Mouse (Mus musculus) kidney, embryonic 16.5 days (tissue): ENCODE results near the gene Tnk1. TPM values are rescaled to one million over a fixed set of nuclear protein-coding genes. Genes with fewer than 3 reads are reported as not detected.

Source experiments
- ATAC-seq: fragments of 200-750 bp; cut with Nextera tagmentation; 2 replicates; pipeline ENCODE4 v1.8.0; 2017; ENCODE audit warnings: moderate TSS enrichment; ENCODE audit not compliant: low FRiP score, low TSS enrichment
- H3K27ac ChIP-seq: fragments of 300-500 bp; sonication (generic); 2 replicates; pipeline ENCODE4 v1.5.1; 2014; ENCODE audit warnings: low read length
- H3K27me3 ChIP-seq: fragments of 300-500 bp; sonication (generic); 2 replicates; pipeline ENCODE4 v1.6.1; 2014; ENCODE audit warnings: low read length, control low read depth, mixed read lengths; ENCODE audit not compliant: insufficient read depth
- H3K36me3 ChIP-seq: fragments of 300-500 bp; sonication (generic); 2 replicates; pipeline ENCODE4 v1.6.1; 2014; ENCODE audit warnings: low read length, control low read depth, mixed read lengths; ENCODE audit not compliant: insufficient read depth
- H3K4me1 ChIP-seq: fragments of 300-500 bp; sonication (generic); 2 replicates; pipeline ENCODE4 v1.6.1; 2014; ENCODE audit warnings: low read length, control low read depth, mixed read lengths; ENCODE audit not compliant: insufficient read depth
- H3K4me2 ChIP-seq: fragments of 300-500 bp; sonication (generic); replicated peaks from 2 replicates; pipeline ENCODE4 v1.6.1; 2014; ENCODE audit warnings: low read depth, low read length
- H3K4me3 ChIP-seq: fragments of 300-500 bp; sonication (generic); 2 replicates; pipeline ENCODE4 v1.5.1; 2014; ENCODE audit warnings: mild to moderate bottlenecking, low read length
- H3K9ac ChIP-seq: fragments of 300-500 bp; sonication (generic); replicated peaks from 2 replicates; pipeline ENCODE4 v1.6.1; 2014; ENCODE audit warnings: low read length
- H3K9me3 ChIP-seq: fragments of 300-500 bp; sonication (generic); 2 replicates; pipeline ENCODE4 v1.6.1; 2016; ENCODE audit warnings: low read length, control low read depth
- WGBS: fragments of 180-500 bp; shearing (Covaris S2); extraction: QIAGEN DNeasy Blood & Tissue Kit; methylation state at CpG from one replicate; pipeline ENCODE4 v1.1.7; 2014; 5-methylcytosine and 5-hydroxymethylcytosine counted together
- polyA plus RNA-seq: library from polyadenylated mRNA; unstranded; fragments of >200 nt; fragmentation: Nextera tagmentation; extraction: Ambion mirVana; gene quantifications from 2 replicates; pipeline ENCODE4 v1.2.1, GENCODE M21; 2015

Gene Tnk1
- polyA plus RNA-seq, 1 experiment from 2014 or later, result 7.0 TPM

GRCm38 (mm10) chr11:69891482-69891881, 33.0 kb upstream of the Tnk1 start:
- no peak overlapping the region for H3K4me2 ChIP-seq
- H3K9me3 ChIP-seq, result no peaks in the 10 kb centered on the region
- no peak for ATAC-seq
- no peaks in the 10 kb centered on the region for H3K27me3 ChIP-seq
- H3K36me3 ChIP-seq, result no peaks in the 10 kb centered on the region
- H3K9ac ChIP-seq, result no peak overlapping the region
- H3K27ac ChIP-seq, result no peak overlapping the region
- H3K4me1 ChIP-seq, result 0 out of 2 replicates have a peak, but pooled peaks cover 5% of the 10 kb centered on the region
- WGBS, result 64% methylated on average over 4 of the region's 4 CpGs
- no peak overlapping the region for H3K4me3 ChIP-seq

- Histone ChIP-seq H3K9me3 (no peaks in the 10 kb centered on the region), H3K27ac (no peak overlapping the region), H3K27me3 (no peaks in the 10 kb centered on the region), H3K4me1 (peaks cover 9% of the 10 kb centered on the region), H3K36me3 (no peaks in the 10 kb centered on the region), H3K4me2 (no peak overlapping the region), H3K4me3 (no peak overlapping the region), H3K9ac (no peak overlapping the region)
- ATAC-seq, result 0 out of 2 replicates have a peak, but pooled peaks have one; percentile 46
- 69% methylated on average over 8 of the region's 8 CpGs for WGBS
These were observed 28.5 kb upstream of the Tnk1 start for GRCm38 (mm10) chr11:69886907-69887635.

GRCm38 (mm10) chr11:69884663-69885062, 26.1 kb upstream of the Tnk1 start:
- H3K9me3 ChIP-seq, result no peaks in the 10 kb centered on the region
- H3K4me2 ChIP-seq, result 0 out of 2 replicates have a peak overlapping the region, but pooled peaks have one; percentile 5
- peak overlapping the region; percentile 14; the same call in 1 of the 2 replicates for H3K27ac ChIP-seq
- ATAC-seq, result no peak
- H3K27me3 ChIP-seq, result no peaks in the 10 kb centered on the region
- peaks cover 14% of the 10 kb centered on the region for H3K4me1 ChIP-seq
- WGBS, result 68% methylated on average over 8 of the region's 8 CpGs
- H3K36me3 ChIP-seq, result no peaks in the 10 kb centered on the region
- H3K4me3 ChIP-seq, result no peak overlapping the region
- peak overlapping the region; percentile 14; the same call in 1 of the 2 replicates for H3K9ac ChIP-seq

GRCm38 (mm10) chr11:69884240-69884639, 25.7 kb upstream of the Tnk1 start:
- no peaks in the 10 kb centered on the region for H3K9me3 ChIP-seq
- 58% methylated on average over 9 of the region's 9 CpGs for WGBS
- 0 out of 2 replicates have a peak overlapping the region, but pooled peaks have one; percentile 14 for H3K9ac ChIP-seq
- no peaks in the 10 kb centered on the region for H3K27me3 ChIP-seq
- H3K36me3 ChIP-seq, result no peaks in the 10 kb centered on the region
- H3K4me3 ChIP-seq, result no peak overlapping the region
- no peak for ATAC-seq
- H3K27ac ChIP-seq, result peak overlapping the region; percentile 14; the same call in 1 of the 2 replicates
- H3K4me1 ChIP-seq, result peaks cover 19% of the 10 kb centered on the region
- 0 out of 2 replicates have a peak overlapping the region, but pooled peaks have one; percentile 5 for H3K4me2 ChIP-seq

- H3K27me3 ChIP-seq, result no peaks in the 10 kb centered on the region
- no peak overlapping the region for H3K9ac ChIP-seq
- no peaks in the 10 kb centered on the region for H3K9me3 ChIP-seq
- 87% methylated on average over 8 of the region's 8 CpGs for WGBS
- peaks cover 25% of the 10 kb centered on the region for H3K4me1 ChIP-seq
- no peak for ATAC-seq
- no peak overlapping the region; the same call in 1 of the 2 replicates for H3K27ac ChIP-seq
- H3K4me3 ChIP-seq, result no peak overlapping the region
- no peaks in the 10 kb centered on the region for H3K36me3 ChIP-seq
- no peak overlapping the region for H3K4me2 ChIP-seq
These were observed 25.1 kb upstream of the Tnk1 start for GRCm38 (mm10) chr11:69883527-69884151.

- Histone ChIP-seq H3K4me3 (no peak overlapping the region), H3K4me2 (no peak overlapping the region), H3K9me3 (no peaks in the 10 kb centered on the region), H3K9ac (no peak overlapping the region), H3K27ac (no peak overlapping the region), H3K4me1 (peaks cover 30% of the 10 kb centered on the region), H3K36me3 (no peaks in the 10 kb centered on the region), H3K27me3 (no peaks in the 10 kb centered on the region)
- ATAC-seq, result no peak
- WGBS, result 66% methylated on average over 4 of the region's 4 CpGs
These were observed 24.5 kb upstream of the Tnk1 start for GRCm38 (mm10) chr11:69883066-69883465.

GRCm38 (mm10) chr11:69881787-69882670, 23.5 kb upstream of the Tnk1 start:
- Histone ChIP-seq H3K9me3 (no peaks in the 10 kb centered on the region), H3K9ac (peak overlapping the region; percentile 63), H3K4me2 (peak overlapping the region; percentile 55), H3K27me3 (no peaks in the 10 kb centered on the region), H3K4me3 (peak overlapping the region; percentile 65), H3K27ac (peak overlapping the region; percentile 98), H3K36me3 (no peaks in the 10 kb centered on the region), H3K4me1 (peaks cover 39% of the 10 kb centered on the region)
- 57% methylated on average over 21 of the region's 21 CpGs for WGBS
- peak; percentile 1; the same call in 1 of the 2 replicates for ATAC-seq

- no peaks in the 10 kb centered on the region for H3K9me3 ChIP-seq
- peak within 1 kb of the TSS; percentile 55 for H3K4me2 ChIP-seq
- no peaks in the 10 kb centered on the region for H3K36me3 ChIP-seq
- no peaks in the 10 kb centered on the region for H3K27me3 ChIP-seq
- peak; percentile 93 for ATAC-seq
- H3K4me3 ChIP-seq, result peak within 1 kb of the TSS; percentile 65
- peak within 1 kb of the TSS; percentile 98 for H3K27ac ChIP-seq
- peak within 1 kb of the TSS; percentile 63 for H3K9ac ChIP-seq
- H3K4me1 ChIP-seq, result peaks cover 48% of the 10 kb centered on the region
- under 1% methylated on average over 46 of the region's 46 CpGs for WGBS
These were observed 22.5 kb upstream of the Tnk1 start, which contains the start of gene Kctd11 for GRCm38 (mm10) chr11:69880853-69881603. Kctd11 (minus strand) TSS chr11:69881406.

- ATAC-seq, result peak; percentile 49; the same call in 1 of the 2 replicates
- 0% methylated on average over 18 of the region's 18 CpGs for WGBS
- peaks cover 52% of the 10 kb centered on the region for H3K4me1 ChIP-seq
- H3K9me3 ChIP-seq, result no peaks in the 10 kb centered on the region
- peak overlapping the region; percentile 63 for H3K9ac ChIP-seq
- peak overlapping the region; percentile 65 for H3K4me3 ChIP-seq
- H3K36me3 ChIP-seq, result no peaks in the 10 kb centered on the region
- H3K27me3 ChIP-seq, result no peaks in the 10 kb centered on the region
- peak overlapping the region; percentile 98 for H3K27ac ChIP-seq
- peak overlapping the region; percentile 55 for H3K4me2 ChIP-seq
These were observed 21.9 kb upstream of the Tnk1 start for GRCm38 (mm10) chr11:69880506-69880852.
